Mouse (Mus musculus) adrenal gland, adult (tissue): ENCODE results near the gene Gm15130.

Experiments used
- DNase-seq, 2 experiments: peaks; one replicate each; pipeline ENCODE4 v3.0.0; 2022 to 2023; ENCODE audit warnings: low spot score in 1 of 2; ENCODE audit not compliant: inconsistent age in 2 of 2

Gm15130 gene

DNA sequence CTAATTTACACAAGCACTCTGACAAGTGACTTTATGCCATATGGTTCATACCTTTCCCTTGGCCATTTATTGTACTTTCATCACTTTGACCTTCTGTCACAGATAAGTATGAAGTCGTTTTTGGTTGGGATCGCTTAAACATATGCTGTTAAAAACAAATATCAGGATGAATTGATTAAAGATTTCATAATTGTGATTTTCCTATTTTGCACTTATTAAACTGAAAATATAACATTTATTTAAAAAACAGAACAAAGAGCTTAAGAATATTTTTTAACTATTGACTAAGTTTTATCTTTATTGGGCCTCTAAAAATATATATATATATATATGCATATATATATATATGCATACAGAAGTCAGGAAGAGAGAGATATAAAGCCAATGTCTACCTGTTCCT lies at the start of gene Gm15130:
Gene Gm15130, minus strand, starts transcription at position 101 of the 400 bp plus-strand sequence.
- no peak for DNase-seq

DNA sequence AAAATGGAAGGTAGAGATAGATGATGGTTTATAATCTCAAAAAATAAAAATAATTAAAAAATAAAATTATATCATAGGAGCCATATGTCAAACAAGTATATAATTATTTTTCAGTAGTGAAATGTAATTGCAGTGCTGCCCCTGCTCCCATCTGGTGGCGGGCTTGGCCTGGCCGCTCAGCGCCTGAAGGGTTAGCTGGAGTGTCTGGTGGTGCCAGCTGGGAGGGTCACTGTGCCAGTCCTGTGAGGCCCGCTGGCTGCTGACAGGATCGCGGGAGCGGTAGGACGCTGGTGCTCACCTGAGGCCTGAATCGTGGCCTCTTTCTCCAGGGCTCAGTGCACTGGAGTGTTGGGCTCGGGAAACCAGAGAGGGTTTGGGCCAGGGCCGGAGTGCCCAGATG lies 29.3 kb upstream of the Gm15130 start:
- no peak for DNase-seq

GRCm38 (mm10) chr2:111135739-111136138 lies 17.0 kb downstream of the Gm15130 start:
- DNase-seq: no peak

DNA sequence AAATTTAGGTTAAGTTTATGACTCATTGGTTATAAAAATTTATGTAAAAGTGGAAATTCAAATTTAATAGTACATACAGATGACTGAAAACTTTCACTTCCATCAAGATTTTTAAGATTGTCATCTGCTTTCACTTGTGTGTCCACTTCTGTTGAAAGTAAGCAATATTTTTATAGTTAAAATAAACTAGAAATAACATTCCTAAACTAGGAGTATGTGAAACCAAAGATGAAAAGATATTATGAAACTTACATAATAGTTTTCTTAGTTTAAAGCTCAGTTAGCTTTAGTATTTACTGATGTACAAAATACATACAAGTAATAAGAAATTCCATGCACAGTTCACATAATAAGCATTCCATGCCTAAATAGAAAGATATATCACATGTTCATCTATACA lies 46.9 kb downstream of the Gm15130 start, which contains the start of gene Gm13941:
Gene Gm13941, minus strand, starts transcription at position 101 of the 400 bp plus-strand sequence.
- no peak for DNase-seq
